Mouse (Mus musculus) spleen, postnatal 36 days (tissue): ENCODE measurements at regions not wholly inside any gene's neighbourhood (a gene's known extent, or its start where the extent isn't known, plus 50 kb on each side); places are given as distances from the start of the nearest gene placed in this dataset.

Experiments used
- DNase-seq, 2 experiments: peaks; one replicate each; pipeline ENCODE4 v3.0.0; 2022; ENCODE audit warnings: low spot score in 2 of 2, mixed read lengths in 1 of 2

DNA sequence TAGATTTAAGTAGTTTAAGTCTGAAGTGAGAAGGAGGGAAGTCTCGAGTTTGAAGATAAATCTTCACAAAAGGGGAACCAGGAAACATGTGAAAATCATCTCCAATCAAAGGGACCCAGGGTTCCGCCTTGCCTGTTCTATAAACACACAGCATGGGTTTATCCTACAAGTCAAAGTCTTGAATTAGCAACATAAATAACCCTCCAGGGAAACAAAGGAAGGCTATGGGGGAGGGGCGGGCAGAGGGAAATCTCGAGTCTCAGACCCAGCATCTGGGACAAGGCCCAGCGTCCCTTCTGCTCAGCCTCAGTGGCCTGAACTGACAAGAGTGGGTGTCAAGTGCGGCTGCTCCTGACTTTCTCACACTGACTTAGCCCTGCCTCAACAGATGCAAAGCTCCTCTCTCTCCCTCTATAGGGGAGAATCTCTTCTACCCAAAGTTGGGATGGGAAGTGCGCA lies 240.3 kb upstream of the Lrig3 start:
- DNase-seq: no peak

DNA sequence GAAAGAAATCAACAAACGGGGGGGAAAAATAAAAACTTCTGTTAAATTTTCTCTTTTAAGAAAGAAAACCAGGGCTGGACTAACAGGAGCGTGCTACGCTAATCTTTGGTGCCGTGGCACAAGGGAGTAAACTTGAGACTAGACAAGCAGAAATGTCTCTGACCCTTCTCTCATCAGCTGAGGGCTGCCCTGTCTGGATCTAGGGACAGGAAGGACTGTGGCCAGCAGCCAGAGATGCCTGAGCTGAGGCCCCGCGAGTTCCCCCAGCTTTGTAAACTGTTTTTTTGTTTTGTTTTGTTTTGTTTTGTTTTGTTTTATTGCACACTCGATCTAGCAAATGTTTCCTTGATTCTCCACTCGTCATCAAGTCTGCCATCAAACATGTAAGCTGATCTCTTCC lies 239.4 kb upstream of the Lrig3 start:
- no peak for DNase-seq

DNA sequence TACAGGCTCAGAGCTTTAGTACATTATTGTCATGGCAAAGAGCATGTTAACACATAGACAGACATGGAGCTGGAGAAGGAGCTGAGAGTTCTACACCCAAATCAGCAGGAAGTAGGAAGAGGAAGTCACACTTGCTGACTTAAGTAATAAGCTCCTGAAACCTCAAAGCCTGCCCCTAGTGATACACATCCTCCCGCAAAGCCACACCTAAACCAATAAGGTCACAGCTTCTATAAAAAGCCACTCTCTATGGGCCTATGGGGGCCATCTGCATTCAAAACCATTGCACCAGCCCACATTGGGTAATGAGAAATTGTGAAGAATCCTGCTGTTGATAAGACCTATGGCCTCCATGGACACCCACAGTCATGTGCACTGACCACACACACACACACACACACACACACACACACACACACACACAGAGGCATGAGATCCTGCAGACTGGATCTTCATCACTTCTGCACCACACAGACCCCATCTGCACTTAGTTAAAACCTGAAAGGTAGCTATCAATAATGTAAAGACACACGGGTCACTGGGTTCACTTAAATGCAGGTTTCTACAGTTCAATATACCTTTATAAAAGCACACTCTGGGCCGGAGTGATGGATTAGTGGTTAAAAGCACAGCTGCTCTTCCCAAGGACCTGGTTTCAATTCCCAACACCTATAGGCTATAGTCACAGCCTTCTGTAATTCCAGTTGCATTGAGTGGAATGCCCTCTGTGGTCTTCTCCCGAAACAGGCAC lies 230.0 kb upstream of the Lrig3 start:
- no peak for DNase-seq

DNA sequence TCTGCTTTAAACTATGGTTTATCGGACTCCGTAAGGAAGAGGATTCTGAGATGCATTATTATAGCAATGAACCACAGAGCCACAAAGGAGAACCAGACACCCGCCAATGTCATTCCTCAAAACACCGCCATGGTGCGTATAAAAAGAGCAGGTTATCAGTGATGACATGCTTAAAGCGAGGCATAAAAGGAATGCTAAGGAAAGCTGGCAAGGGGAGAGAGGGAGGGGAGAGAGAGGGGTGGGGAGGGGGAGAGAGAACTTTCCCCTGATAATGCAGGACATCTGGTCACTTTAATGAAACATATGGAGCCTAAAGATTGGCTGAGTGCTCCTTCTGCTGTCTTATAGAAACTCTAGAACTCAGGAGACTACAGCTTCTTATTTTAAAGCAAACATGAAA lies 222.8 kb upstream of the Lrig3 start:
- no peak for DNase-seq

DNA sequence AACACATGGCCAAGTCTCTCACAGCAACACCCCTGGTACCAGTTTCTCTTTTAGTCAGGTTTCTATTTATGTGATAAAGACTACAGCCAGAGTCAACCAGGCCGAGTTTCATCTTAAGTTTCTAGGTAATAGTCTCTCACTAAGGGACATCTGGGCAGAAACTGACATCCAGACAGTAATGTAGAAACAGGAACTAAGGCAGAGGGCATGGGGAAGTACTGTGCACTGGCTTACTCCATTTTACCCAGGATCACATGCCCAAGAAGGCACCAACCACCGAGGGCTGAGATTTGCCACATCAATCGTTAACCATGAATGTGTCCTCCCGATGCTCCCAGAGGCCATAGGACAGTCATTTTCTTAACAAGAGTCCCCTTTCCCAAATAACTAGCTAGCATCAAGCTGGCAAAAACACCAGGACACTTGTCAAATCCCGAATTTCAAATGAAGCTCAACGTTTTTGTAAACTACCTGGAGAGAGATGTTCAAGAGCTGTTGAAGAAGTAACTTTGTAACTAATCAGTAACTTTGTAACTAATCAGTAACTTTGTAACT lies 216.9 kb upstream of the Lrig3 start:
- no peak for DNase-seq

DNA sequence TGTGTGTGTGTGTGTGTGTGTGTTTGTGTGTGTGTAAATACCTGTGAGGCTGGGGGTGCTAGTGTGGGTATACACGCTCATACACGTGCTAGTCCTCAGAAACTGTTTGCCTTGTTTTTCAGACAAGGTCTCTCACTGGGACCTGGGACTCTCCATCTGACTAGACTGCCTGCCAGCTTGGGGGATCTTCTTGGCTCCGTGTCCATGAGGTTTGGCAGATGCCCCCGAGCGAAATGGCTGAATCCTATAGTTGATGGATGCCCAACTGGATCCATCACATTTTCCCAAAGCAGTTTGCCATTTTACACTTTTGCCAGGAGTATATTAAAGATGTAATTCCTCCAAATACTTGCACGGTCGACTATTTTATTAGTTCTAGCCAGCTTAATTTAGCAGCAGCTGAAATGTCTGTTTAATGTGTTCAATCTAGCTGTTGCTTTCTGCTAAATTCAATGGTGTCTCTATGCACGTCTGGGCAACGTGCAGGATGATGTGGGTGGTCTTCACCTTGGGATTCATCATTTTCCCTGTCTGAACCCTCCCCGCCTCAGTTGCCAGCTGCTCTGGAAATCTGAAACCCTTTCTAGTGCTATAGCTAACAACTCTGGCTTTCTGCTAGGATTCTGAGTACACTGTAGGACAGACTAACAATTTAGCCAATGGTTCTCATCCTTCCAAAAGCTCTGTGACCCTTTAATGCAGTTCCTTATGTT lies 213.3 kb upstream of the Lrig3 start:
- DNase-seq: no peak

DNA sequence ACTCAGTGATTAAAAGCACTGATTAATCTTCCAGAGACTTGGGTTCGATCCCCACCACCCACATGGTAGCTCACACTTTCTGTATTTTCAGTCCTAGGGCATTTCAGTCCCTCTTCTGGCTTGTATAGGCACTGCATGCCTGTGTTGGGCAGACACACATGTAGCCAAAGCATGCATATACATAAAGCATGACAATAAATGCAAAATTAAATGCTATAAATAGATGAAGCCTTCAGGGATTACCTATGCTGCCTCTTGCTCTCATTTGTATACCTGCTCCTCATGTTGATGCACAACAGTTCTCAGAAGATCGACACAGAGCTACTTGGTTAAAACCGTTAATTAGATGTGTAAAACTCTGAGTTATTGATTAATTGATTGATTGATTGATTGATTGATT lies 206.8 kb upstream of the Lrig3 start:
- no peak for DNase-seq

DNA sequence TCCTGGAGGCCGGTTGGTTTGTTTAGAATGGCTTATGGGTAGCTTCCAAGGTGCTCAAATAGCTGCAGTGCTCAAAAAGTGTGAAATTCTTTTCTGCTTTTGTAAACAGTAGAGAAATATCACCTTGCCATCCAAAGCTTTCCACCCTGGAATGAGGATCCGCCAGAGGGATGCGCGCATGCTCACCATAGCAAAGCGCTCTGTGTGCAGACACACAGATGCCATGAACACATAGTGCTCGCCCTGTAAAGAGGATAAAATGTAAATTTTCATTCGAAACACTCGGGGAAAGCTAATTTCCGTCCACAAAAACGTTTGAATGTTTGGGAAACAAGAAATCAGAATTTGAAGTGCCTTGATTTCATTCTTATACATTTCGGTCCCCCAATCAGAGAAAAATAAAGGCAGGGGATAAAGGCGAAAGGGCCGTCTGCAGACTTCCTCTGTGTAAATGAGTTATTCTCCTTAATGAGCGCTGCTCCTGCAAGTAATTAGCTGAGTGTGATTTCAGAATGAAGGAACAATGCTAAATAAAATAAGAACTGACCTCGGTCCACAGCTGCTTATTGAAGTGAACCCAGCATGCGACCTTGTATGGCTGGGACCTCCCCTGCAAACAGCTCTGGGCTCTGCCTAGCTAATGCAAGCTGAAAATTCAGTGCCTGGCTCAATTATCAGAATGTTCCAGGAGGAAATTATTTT lies 203.4 kb upstream of the Lrig3 start:
- DNase-seq: no peak

DNA sequence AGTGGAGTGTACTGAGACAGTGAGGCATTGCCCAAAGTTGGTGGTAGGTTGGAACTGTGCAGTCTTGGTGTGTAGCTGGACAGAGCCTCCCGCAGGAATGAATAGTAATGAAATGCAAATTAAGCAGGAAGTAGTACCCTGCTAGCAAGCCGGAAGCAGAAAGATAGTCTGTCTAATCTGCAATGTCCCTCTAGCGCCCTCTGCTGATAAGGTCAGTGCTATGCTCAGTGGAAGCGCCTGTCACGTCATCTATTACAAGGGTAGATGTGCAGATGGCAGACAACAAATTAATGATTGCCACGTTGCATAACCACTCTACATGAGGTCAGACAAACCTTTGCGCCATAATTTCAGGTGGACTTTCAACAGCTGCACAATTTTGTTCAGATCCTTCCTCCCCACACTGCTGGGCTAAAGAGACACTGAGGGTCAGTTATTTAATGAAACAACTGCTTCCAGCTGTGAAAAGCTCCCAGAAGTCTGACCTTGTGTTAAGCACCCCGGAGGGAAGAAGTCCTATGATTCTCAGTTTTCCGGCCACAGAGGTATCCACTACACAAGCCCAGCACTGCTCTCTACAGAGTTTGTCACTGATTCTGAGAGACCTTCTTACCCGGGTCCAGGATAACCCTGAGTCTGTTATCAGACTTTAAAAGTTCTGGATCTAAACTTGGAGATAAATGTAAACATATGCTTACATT lies 201.4 kb upstream of the Lrig3 start:
- DNase-seq: no peak

DNA sequence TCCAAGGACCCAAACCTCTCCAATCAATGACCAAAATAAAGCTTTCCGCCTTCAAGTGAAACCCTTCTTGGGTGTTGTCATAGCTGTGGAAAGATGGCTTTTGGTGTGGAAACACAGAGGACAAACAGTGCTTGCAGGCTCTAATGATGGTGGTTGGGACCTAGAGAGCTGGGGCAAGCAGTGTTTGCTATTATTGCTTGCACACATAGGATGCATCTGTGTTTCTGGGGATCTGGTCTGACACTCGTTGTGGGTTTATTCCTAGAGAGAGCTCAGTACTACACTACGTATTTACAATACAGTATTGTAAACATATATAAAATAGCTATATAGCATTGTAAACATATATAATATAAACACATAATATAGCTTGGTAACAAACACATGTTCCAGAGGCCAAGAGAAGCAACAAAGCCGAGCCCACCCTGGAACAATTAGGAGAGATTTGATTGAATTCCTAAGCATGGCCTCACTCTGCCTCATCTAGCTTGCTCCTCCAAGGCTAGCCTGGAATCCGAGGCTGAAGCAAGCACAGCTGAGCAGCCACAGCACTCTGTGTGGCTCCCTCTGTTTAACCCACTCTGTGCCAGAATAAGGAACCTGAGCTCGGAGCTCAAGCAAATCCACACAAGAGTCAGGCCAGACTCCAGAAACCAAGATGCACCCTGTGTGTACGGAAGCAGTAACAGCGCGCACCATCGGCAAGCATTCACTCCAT lies 200.7 kb upstream of the Lrig3 start:
- no peak for DNase-seq

DNA sequence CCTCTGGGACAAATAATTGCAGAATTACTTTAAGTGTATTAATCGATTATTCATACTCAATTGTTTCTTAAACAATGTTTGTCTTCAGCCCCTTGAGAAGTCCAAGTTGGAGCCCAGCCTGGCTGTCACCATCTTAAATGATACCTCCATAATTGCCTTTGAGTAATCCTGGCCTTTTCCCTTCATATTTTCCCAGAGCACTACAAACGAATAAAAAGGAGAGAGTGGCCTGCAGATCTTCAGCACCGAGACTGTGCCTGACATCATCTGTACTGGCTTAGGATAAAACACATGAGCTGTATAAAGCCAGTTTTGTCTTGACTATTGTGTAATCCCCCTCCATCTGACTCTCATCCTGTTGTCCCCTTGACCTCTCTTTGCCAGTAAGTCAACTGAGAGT lies 197.7 kb upstream of the Lrig3 start:
- no peak for DNase-seq

DNA sequence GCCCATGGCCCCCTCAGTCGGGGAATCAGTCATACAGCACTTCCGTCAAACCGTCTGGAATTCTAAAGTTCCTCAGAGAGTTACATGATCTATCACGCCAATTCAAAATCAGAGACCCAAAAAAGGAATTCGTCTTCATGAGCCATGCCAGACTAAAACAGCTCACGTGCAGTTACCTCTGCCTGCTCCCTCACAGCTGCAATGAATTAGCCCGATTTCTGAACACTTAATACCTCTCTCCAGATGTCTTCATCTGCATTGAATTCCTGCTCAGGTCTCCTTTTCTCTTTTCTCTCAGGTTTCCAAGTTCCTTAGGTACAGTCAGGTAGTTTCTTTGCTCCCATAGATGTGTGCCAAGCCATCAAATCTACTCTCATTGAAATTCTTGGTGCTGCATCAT lies 192.4 kb upstream of the Lrig3 start:
- no peak for DNase-seq

DNA sequence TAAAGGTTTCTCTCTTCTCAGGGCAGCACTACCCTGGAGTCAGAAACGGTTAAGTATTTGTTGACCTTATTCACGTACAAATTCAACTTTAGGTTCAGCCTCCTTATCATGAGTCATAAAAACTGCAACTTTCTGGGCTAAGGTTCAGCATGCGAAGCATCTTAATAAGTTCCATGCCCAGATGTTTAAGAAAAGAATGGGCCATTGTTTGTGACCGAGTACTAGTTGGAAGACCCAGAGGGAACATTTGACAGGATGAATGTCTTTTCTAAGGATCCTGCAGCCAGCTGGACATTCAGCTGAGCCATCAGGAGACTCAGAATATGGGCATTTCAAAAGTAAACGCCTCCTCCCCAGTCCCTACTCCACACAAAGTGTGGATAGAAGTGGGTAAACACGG lies 183.5 kb upstream of the Lrig3 start:
- no peak for DNase-seq

DNA sequence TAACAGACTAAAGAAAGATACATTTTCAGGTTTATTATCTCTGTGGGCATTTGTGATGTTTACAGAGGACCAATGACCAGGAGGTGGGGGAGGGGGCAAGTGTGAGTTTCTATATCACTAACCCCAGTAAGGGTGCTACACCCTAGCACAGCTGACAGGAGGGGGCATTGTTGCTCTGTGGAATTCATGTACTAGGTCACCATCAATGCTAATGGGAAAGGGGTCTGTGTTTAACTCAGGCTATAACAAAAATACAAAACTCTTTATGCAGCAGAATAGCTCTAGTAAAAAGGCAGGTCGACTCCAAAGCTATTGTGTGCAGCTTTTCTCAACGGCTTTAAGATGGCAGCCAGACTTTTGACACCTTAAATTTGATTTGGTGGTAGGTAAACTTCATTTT lies 181.1 kb upstream of the Lrig3 start:
- DNase-seq: no peak

DNA sequence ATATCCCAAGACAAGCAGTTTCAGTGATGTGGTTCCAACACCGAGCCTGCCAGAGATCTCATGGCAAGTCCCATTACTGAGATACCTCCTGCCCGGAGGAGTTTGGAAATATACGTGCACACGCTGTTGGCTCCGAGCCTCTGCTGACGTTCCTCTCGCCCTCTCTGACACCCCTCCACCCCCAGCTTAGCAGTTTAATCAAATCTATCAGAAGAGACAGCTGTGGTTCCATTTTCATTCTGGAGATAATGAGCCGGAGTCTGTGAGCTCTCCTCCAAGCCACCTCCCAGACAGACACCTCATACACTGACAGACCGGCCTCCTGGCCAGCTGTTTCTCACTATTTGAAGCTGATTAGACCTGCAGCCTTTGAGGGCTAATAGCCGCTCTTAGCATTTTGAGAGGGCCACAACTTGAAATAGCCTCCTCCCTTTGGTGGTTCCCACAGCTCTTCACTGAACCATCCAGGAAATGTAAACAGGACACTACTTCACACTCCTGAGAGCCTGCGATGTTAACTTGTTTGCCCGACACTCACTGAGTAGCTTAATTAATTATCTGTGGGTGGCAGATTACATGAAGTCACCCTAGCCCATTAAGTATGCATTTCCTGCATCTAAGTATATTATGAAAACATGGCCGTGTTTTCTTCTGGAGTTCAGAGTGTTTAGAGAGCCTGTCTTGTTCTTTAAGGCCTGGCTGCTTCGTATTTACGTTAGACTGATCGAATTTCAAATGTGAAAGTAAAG lies 180.3 kb upstream of the Lrig3 start:
- no peak for DNase-seq

DNA sequence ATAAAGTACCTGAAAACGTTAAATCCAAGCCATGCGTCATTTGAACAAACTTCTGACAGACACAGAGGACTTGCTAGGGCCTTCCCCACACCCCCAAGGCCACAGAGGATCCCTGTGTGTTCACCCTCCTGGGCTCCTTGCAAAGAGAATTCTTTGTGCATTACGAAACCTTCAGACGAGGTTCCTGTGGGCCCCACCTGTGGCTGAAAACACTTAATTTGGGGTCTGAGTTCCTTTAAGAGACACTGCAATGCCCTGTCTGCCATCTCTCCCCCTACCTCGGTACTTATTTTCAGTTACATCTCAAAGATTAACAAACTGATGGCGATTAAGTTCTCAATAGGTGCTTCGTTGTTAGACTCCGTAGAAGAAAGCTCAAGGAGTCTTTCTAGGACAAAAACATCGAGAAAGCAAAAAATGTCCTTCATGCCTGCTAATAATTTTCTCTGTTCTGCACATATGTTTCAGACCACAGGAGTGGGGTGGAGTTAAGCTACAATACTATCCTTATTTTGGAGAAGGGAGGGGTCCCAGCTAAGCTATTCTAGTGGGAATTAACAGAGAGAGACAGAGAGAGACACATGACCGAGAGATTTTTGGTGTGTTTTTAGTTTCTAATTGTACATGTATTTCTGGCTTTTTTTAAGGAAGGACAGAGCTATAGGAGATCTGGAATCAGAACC lies 179.6 kb upstream of the Lrig3 start:
- no peak for DNase-seq

DNA sequence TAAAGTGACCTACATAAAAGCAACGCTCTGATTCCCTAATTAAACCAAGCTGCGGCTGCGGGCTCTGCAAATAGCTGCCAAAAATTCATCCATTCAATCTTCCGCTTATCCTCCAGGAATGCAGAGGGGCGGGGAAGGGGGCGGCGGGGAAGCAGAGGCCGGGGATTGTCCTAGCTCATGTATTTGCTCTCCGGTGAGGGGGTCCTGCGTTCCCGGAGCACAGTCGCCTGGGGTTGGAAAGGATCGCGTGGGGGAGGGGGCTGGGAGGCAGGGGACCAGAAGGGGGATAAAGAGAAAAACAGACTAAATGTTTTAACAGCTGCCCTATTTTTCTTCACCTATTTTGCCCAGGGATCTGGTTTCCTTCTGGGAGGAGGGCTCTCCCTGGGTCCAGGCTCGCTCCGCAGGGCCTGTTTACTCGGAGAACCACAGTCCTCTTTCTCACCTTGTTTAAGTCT lies 179.1 kb upstream of the Lrig3 start:
- DNase-seq: no peak

DNA sequence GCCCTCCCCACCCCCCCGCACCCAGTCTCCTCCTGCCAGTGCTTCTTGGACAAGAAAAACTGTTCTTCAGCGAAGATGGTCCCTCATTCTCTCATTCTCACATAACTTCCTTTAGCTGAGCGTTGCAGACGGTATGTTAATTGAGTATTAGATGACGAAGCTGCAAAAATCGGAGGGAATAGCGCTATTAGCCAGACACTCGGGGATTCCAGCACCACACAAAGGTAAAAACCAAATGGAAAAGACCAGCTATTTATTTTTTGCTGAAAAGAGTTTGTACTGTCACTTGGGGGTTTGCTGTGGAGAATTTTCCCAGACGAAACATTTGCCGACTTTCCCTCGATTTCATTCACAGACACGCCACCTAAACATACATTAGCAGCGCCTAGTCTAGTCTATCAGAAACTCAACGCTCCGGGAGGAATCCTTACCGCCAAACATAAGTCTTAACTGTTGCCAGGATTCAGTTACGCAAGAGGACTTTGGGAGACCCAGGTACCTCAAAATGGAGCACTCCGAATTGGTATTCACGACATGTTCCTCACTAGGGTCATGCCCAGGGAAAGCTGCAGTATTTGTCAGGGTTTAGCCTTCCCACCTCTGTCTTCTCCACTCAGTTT lies 178.4 kb upstream of the Lrig3 start:
- no peak for DNase-seq

DNA sequence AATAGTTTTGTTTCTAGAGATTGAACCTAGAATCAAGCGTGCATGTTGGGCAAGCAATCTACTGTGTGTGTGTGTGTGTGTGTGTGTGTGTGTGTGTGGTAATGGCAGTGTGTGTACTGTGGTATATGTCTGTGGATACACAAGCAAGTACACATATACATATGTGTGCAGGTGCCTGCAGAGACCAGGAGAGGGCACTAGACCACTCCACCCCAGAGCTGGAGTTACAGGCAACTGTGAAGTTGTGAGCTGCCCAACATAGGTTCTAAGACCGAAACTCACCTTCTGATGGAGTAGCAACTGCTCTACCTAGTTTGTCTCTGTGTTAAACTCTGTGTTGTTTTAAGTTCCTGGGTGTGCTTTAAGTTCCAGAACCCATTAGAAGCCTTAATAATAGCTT lies 177.7 kb upstream of the Lrig3 start:
- no peak for DNase-seq
